Mouse (Mus musculus) neural tube, embryonic 10.5 days (tissue): ENCODE results near the gene Dnase2a.

Experiments
- DNase-seq: peaks from one replicate; pipeline ENCODE4 v3.0.0-alpha.2; 2017; ENCODE audit warnings: low spot score; ENCODE audit errors: extremely low spot score

The Dnase2a gene

DNA sequence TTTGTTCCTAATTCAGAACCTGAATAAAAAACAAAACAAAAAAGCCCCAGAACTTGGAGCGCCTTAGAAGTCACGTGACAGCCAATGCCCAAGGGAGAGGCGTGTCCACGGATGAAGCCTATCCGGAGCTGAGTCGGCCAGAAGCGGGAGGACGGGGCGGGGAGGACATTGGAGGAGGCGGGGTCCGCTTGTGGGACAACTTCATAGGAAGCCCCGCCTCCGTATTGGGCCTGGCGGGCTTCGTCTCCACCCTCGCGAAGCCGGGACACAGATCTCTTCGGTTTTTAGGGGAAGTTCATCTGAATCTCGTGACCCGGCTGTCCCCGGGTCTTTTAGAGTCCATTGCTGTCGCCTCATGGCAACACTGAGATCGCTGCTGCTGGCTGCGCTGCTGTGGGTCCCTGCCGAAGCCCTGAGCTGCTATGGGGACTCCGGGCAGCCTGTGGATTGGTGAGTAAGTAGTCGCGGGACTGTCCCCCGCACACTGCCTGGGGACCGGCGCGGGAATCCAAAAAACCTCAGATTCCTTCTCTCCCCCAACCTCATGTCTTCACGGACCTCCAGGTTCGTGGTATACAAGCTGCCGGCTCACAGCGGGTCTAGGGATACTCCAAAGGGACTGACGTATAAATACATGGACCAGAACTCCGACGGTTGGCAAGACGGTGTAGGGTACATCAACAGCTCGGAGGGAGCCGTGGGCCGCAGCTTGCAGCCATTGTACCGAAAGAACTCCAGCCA lies at the start of gene Dnase2a:
Dnase2a (plus strand) TSS at position 140 of the 741 bp plus-strand sequence.
- DNase-seq, result peak; percentile 92

DNA sequence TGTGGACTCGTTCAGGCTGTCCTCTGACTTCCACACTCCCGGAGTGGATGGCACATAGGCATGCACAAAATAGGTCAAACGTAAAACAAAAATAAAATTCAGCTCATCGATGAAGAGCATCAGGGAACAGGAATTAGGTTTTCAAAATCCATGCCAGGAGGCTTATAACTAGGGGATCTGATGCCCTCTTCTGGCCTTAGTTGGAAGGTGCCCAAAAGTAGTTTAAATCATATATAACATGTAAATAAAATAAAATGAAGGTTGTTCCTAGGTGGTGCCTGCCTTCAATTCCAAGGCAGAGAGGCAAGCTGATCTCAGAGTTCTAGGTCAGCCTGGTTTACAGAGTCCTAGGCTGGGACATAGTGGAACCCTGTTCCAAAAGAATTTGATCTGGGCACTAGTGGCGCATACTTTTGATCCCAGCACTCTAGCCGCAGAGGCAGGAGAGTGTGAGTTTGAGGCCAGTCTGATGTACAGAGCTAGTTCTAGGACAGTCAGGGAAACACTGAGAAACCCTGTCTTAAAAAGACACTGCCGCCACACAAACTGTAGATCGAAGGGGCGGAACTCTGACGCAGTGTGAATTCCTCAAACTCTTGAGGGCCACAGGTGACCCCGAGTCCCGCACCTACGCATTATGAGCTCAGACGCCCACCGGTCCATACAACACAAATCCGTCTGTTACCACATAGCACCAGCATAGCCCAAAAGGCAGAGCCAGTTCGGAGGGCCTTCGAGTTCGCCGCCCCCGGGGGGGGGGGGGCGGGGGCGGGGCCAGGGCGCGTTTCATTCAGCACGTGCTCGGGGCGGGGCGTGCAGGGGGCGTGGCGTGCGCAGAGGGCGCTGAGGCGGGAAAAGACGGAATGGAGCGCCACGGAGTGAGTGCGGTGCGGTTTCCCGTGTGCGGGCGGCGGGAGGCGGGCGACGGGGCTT lies 36.7 kb upstream of the Dnase2a start, which contains the start of gene Syce2:
Syce2 (plus strand) TSS at position 736 of the 933 bp plus-strand sequence.
- DNase-seq, result peak; percentile 79

DNA sequence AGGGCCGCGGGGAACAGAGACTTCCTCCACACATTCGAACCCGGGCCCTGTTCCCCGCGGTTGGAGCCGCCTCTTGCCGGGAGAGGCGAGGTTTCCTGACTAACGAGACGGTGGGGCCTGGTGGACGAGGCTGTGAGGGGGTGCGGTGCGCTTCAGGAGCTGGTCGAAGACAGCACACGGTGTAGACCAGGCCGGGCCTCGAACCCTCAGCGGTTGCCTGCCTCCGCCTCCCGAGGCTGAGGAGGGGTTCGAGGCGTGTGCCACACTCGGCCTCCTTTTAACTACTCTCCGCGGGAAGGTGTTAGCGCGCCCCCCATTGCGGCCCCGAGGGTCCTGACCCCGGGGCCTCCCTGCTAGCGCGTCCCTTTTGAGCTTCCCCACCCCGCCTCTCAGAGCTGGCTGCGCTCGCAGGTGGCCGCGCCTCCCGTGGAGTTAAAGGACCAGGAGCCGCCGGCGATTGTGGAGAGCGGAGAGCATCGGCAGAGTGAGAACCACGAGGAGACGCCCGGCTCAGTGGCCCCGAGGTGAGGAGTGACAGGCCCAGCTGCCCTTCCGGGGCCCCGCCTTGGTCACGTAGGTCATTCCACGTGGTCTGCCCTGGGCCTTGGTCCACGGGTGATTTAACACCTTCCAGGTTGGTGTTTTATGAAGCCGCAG lies 35.9 kb upstream of the Dnase2a start:
- DNase-seq, result no peak

DNA sequence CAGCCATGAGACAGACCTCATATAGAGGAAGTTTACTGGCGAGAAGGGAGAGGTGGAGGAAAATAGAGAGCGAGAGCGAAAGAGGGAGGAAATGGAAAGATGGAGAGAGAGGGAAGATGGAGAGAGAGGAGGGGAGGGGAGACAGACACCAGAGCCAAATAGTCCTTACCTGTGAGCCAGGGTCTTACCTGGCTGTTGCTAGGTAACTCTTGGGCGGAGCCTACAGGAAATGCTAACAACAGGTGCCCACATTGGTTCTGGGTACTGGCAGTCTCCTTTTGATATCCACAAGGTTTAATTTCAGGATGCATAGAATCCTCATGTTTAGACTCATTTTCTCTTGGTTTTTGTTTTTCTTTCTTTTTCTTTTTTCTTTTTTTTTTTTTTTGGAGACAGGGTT lies 35.3 kb upstream of the Dnase2a start:
- no peak for DNase-seq

DNA sequence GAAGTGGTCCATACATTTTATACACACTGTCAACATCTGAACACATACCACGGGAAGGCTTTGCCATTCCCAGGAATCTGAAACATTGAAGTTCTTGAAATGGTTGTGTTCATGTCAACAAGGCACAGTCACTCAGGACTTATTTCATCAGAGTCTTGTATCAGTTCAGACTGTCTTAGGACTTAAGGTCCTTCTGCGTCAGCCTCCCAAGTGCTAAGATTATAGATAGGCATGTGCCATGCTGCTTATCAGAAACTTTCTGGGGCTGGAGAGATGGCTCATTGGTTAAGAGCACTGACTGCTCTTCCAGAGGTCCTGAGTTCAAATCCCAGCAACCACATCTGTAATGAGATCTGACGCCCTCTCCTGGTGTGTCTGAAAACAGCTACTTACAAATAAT lies 34.0 kb upstream of the Dnase2a start:
- no peak for DNase-seq

DNA sequence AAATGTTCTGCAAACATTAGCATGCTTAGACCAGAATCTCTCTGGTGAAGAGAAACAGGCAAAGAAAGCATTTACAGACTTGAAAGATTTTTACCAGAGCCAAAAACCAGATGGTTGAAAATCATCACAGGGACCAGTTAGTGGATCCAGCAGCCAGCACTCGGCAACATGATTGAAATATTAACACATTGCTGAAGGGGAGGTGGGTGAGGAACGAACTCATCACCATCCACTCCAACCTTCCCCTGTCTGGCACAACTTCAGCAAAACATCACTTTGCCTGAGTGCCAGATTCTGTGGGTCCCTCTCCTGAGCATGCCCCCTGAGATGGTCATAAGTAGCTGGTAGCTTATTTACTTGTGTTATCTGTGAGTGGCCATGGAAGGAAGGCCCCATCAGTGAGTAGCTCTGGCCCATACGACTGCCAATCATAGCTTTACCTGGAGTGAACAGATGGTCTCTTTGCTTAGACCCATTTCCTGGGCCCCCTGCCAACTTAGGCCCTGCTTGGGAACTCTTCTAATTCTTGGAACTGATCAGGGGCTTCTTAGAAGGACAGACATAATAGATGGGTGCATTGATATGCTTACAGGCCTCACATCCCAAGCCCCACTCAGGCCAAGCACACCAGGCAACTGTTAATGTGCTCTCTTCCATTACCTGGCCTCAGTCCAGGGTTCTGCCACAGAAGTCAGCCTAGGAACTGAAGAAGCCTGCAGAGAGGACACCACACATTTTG lies 30.9 kb upstream of the Dnase2a start:
- DNase-seq, result no peak

DNA sequence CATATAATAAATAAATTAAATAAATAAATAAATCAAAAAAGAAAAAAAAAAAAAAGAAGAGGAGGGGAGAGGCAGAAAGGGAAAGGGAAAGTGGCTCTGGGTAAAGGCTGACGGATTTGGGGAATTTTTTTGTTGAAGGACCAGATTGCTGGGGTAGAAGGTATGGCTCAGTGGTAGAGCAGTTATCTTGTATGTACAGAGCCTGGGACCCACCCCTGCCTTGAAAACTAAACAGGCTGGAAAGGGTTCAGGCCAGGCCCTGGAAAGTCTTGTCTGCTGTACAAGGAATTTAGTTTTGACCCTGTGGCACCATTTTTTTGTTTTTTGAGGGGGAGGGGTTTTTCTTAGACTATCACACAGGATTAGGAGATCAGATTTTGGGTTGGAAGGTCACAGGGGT lies 29.4 kb upstream of the Dnase2a start:
- no peak for DNase-seq

DNA sequence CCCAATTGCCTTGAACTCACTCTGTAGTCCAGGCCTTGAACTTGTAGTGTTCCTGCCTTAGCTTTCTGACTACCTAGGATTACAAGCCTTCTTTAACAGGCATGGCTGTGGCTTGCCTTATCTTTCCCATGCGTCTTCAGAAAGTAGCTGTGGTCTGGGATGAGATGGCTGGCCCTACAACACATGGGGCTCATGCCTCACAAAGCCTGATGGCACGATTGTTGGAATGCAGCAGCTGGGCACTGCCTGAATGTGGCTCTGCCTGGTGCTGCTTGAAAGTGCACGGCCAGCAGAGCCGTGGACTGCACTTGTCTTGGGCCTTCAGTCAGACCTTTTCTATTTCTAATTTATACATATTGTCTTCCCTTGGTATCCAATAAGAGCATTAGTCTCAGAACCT lies 23.6 kb upstream of the Dnase2a start:
- no peak for DNase-seq

DNA sequence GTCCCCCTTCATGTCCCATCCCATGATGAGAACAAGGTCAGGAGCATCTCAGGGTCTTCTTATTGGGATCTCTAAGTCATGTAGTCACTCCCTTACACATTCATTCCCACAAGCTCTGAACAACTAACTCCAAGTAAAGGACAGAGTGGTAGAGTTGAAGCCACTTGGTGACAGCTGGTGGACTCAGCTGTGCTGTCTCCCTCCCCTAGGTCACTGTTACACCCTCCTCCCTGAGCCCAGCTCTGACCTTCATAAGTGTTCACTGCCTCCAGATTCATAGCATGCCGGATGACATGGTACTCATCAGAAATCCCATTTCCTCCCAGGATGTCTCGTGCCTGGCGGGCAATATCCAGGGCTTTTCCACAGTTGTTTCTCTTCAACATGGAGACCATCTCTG lies 20.1 kb upstream of the Dnase2a start:
- DNase-seq, result no peak

DNA sequence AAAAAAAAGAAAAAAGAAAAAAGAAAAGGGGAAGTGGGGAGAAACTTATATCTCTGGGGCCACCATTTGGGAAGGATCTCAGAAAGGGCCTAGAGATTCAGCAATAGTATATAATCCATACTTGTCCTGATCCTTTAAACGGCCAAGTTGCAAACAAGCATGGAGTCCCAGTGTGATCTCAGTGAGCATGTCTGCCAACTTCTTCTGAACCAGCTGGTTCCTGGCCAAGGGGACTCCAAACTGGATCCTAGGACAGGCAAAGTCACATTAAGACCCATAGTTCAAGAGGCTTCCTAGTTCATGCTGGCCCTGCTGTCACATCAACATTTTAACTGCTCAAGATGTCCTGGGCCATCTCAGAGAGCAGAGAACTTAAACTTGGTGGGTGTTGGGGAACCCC lies 19.2 kb upstream of the Dnase2a start:
- DNase-seq, result no peak

DNA sequence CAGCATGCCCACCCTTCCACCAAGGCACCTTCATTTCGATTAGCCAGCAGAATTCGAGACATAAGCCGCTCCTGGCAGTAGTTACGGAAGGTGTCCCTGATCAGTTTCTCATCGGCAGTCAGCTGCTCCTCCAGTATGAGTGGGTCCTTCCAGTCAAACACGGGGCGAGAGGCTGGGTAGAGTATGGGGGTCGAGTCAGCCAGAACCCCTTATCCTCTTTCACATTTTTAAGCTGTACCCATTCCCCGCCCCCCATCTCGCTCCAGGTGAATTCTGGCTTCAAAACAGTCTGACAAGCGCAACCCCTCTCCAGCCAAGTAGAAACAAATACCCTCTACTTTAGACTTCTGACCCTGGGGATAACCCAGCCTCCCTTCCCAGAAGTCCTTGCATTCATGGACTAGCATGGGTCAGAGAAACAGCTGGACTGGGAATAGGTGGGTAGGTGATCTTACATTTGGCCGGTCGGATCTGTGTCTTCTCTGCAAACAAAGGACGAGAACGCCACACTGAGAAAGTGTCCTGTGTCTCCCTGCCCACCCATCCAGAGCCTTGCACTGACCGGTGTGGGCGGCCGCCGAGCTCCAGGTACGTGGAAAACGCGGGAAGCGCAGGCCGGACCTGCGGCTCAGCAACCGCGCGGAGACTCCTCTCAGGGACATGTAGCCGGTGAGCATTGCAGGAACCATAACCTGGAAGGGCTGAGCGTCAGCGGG lies 15.2 kb upstream of the Dnase2a start:
- no peak for DNase-seq

DNA sequence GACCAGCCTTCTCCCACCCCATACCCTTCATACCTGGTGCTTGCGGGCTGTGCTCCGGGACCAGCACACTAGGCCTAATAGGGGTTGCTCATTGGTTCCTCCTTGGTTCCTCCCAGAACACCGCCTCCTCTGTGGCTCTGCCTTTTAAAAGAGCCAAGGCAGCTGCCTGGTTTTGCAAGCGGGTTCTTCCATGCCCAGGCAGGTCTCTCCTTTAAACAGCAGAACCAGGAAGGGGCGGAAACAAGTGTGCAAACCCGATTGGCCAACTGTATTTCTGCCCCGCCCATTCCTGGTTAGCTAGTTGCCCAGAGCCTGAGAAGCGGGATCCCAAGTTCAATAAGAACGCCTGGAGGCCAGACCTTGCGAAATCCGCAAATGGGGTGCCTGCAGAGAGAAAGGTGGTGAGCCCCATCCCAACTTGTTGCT lies 14.6 kb upstream of the Dnase2a start, which contains the start of gene Gcdh:
Gcdh (minus strand) TSS at position 213 of the 426 bp plus-strand sequence.
- peak; percentile 82 for DNase-seq

DNA sequence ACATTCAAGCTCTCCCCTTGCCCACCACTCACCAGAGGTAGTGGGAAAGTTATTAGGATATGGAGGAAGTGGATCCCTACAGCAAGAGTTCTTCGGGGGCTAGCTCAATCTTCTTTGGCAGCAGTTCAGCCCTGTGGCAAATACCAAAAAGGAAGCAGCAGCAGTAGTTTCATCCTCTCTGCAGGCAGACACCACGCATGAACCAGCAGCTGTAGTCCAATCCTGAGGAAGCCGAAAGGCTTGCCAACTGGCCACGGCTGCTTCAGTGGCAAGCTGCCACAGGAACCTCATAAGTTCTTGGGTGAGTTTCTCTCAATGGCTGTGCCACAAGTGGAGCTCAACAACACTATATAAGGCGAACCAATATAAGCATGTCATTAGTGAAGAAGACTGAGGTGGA lies 12.4 kb upstream of the Dnase2a start:
- DNase-seq, result no peak

DNA sequence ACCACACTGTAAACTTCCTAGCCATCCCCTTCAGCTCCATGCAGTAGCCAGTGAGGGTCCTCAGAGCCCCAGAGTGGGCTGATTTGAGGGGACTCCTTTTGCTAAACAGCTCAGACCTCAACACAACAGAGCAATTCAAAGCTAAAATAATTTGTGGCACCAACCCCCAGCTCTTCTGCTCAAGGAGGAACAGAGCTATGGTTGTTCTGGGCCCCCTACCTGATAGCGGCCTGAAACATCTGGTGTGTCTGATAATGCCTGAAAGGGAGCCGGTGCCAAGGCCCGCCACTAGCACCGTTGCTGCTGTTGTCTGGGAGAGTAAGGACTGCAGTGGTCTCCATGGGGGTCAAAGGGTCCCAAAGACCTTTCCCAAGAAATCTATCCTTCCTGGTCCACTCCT lies 7.3 kb upstream of the Dnase2a start:
- DNase-seq, result no peak

DNA sequence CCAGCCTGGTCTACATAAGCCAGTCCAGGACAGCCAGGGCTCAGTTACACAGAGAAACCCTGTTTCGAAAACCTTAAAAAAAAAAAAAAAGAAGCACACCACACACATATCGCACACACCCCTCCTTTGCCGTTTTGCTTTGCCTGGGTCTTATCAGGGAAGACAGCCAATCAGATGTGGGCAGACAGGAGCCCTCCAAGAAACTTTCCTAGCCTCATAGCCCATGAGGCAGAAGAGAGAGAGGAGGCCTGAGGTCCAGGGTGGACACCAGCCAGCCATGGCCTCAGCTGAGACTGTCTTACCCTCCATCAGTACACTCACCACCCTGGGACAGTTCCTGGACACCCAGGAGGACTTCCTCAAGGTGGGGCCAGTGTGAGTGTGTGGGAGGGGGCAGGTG lies 6.6 kb upstream of the Dnase2a start, which contains the start of gene Klf1:
Klf1 (plus strand) TSS at position 177 of the 400 bp plus-strand sequence.
- no peak for DNase-seq

DNA sequence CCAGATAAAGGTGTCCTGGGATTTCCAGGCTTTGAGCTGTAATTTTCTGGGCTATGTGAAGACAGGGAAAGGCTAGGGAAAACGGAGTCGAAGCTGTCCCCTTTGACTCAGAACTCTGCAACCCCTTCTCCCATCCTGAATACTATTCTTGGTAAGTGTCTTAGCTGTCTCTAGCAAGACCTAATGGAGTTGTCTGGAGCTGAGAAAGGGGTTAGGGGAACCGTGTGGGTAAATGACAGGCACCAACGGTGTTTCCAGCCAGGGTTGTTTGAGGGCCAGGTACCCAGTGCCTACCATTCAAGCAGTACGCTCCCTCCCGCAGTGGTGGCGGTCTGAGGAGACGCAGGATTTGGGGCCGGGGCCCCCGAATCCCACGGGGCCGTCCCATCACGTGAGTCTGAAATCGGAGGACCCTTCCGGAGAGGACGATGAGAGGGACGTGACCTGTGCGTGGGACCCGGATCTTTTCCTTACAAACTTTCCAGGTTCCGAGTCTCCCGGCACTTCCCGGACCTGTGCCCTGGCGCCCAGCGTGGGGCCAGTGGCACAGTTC lies 5.9 kb upstream of the Dnase2a start:
- no peak for DNase-seq

DNA sequence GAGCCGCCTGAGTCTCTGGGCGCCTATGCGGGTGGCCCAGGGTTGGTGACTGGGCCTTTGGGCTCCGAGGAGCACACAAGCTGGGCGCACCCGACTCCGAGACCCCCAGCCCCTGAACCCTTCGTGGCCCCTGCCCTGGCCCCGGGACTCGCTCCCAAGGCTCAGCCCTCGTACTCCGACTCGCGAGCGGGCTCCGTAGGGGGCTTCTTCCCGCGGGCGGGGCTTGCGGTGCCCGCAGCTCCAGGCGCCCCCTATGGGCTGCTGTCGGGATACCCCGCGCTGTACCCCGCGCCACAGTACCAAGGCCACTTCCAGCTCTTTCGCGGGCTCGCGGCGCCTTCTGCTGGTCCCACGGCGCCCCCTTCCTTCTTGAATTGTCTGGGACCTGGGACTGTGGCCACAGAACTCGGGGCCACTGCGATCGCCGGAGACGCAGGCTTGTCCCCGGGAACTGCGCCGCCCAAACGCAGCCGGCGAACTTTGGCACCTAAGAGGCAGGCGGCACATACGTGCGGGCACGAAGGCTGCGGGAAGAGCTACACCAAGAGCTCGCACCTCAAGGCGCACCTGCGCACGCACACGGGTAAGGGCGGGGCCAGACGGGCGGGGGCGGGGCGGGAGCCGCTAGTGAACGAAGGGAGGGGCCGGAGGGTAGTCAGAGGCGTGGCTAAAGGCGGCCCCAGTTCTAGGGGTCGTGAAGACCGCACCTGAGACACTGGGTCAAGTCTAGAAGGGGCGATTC lies 5.3 kb upstream of the Dnase2a start:
- DNase-seq, result peak; percentile 93

DNA sequence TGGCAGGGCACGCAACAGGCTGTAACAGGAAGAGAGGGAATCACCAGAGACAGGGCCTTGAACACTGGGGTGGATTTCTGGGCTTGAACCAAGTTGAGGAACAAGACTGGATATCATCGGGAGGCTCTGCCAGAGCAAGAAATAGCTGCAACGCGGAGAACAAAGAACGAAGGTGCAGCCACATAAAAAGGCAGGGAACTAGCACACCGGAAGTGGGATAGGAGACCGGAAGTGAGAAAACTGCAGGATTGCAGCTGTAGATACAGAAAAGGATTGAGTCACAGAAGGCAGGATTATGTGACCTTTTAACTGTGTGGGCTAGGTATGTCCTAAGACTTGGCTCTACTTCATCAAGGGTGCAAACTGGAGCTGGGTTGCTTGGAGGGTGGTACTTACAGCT lies 4.0 kb upstream of the Dnase2a start:
- no peak for DNase-seq

DNA sequence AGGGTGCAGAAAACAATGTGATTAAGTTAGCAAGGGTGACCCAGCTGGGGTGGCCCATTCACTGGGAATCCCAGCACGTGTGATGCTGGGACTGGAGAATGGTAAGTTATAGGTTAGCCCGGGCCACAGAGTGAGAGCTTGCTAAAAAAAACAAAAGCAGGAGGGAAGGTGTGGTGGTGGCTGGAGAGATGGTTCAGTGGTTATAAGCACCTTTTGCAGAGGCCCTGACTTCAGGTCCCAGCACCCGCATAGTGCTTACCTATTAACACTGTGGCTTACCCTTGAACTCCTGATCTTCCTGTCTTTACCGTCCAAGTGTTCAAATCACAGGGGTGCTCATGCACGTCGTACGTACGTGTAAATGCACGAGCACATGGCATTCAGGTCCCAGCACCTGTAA lies 1.3 kb upstream of the Dnase2a start:
- no peak for DNase-seq
